Mouse (Mus musculus): ENCODE results near the gene Sik3. TPM values are rescaled to one million over a fixed set of nuclear protein-coding genes. Genes with fewer than 3 reads are reported as not detected.

Sik3 gene
- polyA plus RNA-seq, 2 experiments: 13.7 to 23.9 TPM

DNA sequence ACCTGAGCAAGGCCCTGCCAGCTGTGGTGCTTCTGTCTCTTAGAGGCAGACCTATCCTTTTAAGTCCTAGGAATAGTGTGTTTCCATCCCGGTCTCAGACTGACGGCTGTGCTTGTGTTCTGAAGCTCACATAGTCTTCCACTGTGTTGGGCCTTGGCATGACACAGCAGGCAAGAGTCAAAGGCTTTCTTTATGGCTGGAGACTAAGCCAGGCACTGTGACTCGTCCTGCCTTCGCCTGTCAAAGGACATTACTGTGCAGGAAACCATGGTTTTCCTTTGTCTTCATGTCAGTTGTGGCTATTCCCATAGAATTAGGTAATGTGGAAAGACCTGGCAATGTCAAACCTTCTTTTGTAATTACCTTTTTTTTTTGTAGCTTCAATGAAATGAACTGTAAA lies 144.1 kb downstream of the Sik3 start:
- Histone ChIP-seq H3K9ac (ENCODE audit: low read depth, low read length, severe bottlenecking) (no peak overlapping the region), H3K27me3 (ENCODE audit: control insufficient read depth, insufficient read depth, low read length) (no peaks in the 10 kb centered on the region), H3K9me3 (ENCODE audit: control insufficient read depth, low read length) (no peaks in the 10 kb centered on the region), H3K4me1 (ENCODE audit: control insufficient read depth, insufficient read depth, low read length) (peaks cover 4% of the 10 kb centered on the region), H3K36me3 (ENCODE audit: control insufficient read depth, insufficient read depth, low read length) (no peaks in the 10 kb centered on the region), H3K4me2 (replicated peaks; ENCODE audit: low read depth, low read length, severe bottlenecking) (no peak overlapping the region), H3K4me3 (replicated peaks; ENCODE audit: low read length) (no peak overlapping the region), H3K27ac (replicated peaks; ENCODE audit: low read depth, low read length) (no peak overlapping the region)
- no peak for TF ChIP-seq POLR2A (IDR thresholded peaks at IDR 0.05; ENCODE audit: borderline replicate concordance, extremely low read depth, insufficient read depth, insufficient read length)
- ATAC-seq (ENCODE audit: low FRiP score, low read depth) (no peak), DNase-seq (ENCODE audit: low spot score) (no peak)
- 74% methylated on average over 4 of the region's 4 CpGs for WGBS

DNA sequence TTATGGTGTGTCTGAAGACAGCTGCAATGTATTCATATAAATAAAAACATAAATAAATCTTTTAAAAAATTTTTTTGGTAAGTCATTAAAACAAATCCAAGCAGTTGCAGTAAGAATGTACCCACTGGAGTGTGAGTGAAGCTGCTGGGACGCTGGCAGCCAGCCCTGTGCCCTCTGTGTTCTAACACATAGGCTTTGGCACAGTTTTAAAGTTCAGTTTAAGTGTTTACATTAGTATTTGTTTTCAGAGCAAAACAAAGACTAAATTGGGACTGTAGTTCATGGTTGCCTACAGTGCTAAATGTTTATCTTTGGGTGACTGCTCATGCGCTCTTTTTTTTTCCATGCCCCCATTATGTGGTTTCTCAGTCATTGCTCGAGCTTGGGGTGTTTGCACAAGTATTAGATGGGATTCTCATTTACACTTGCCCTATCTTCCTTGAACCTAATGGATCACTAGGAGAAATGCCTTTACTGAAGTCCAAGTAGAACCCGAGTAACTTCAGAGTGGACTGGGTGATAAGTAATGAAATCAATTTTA lies 145.7 kb downstream of the Sik3 start:
- no peaks in the 10 kb centered on the region for H3K27me3 ChIP-seq (ENCODE audit: control insufficient read depth, insufficient read depth, low read length)
- no peak for DNase-seq (ENCODE audit: low spot score)
- peaks cover 4% of the 10 kb centered on the region; the same call in 1 of the 2 replicates for H3K4me1 ChIP-seq (ENCODE audit: control insufficient read depth, insufficient read depth, low read length)

GRCm38 (mm10) chr9:46163430-46163829 lies 150.8 kb downstream of the Sik3 start:
- Histone ChIP-seq H3K4me3 (replicated peaks; ENCODE audit: low read length) (no peak overlapping the region), H3K27ac (replicated peaks; ENCODE audit: low read depth, low read length) (0 out of 2 replicates have a peak overlapping the region, but pooled peaks have one; percentile 56), H3K36me3 (ENCODE audit: control insufficient read depth, insufficient read depth, low read length) (no peaks in the 10 kb centered on the region), H3K9ac (ENCODE audit: low read depth, low read length, severe bottlenecking) (no peak overlapping the region), H3K4me2 (replicated peaks; ENCODE audit: low read depth, low read length, severe bottlenecking) (no peak overlapping the region), H3K27me3 (ENCODE audit: control insufficient read depth, insufficient read depth, low read length) (no peaks in the 10 kb centered on the region), H3K9me3 (ENCODE audit: control insufficient read depth, low read length) (no peaks in the 10 kb centered on the region), H3K4me1 (ENCODE audit: control insufficient read depth, insufficient read depth, low read length) (peaks cover 4% of the 10 kb centered on the region; the same call in 1 of the 2 replicates)
- 67% methylated on average over 8 of the region's 8 CpGs for WGBS
- no peak for ATAC-seq (ENCODE audit: low FRiP score, low read depth)
- TF ChIP-seq POLR2A (IDR thresholded peaks at IDR 0.05; ENCODE audit: borderline replicate concordance, extremely low read depth, insufficient read depth, insufficient read length): no peak
- DNase-seq (ENCODE audit: low spot score): no peak

More for the DNA sequence above, 145.7 kb downstream of the Sik3 start:
- no peak overlapping the region for H3K4me3 ChIP-seq (replicated peaks; ENCODE audit: low read length)
- H3K4me2 ChIP-seq (replicated peaks; ENCODE audit: low read depth, low read length, severe bottlenecking): no peak overlapping the region
- no peak for TF ChIP-seq POLR2A (IDR thresholded peaks at IDR 0.05; ENCODE audit: borderline replicate concordance, extremely low read depth, insufficient read depth, insufficient read length)
- no peak for ATAC-seq (ENCODE audit: low FRiP score, low read depth)
- H3K27ac ChIP-seq (replicated peaks; ENCODE audit: low read depth, low read length): no peak overlapping the region
- no peaks in the 10 kb centered on the region for H3K36me3 ChIP-seq (ENCODE audit: control insufficient read depth, insufficient read depth, low read length)
- no peaks in the 10 kb centered on the region for H3K9me3 ChIP-seq (ENCODE audit: control insufficient read depth, low read length)
- WGBS: 92% methylated on average over 4 of the region's 4 CpGs
- H3K9ac ChIP-seq (ENCODE audit: low read depth, low read length, severe bottlenecking): no peak overlapping the region

DNA sequence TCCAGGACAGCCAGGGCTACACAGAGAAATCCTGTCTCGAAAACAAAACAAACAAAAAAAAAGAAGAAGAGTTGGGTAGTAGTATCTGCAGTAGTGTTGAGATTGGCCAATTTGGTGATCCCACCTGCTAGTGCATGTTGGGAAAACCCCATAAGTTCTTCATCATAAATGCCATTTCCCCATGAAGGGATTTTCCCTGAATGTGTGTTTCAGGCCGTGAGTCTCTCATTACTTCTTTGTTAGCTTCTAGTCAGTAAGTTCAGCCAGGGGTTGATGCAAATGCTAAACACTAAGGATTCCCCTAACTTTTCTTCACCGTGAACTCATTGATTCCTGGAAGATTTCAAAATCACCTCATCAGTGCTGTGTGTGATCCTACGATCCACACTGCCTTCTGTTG lies 156.2 kb downstream of the Sik3 start:
- WGBS: 64% methylated on average over 4 of the region's 4 CpGs
- no peak for ATAC-seq (ENCODE audit: low FRiP score, low read depth)
- TF ChIP-seq POLR2A (IDR thresholded peaks at IDR 0.05; ENCODE audit: borderline replicate concordance, extremely low read depth, insufficient read depth, insufficient read length): no peak
- H3K27me3 ChIP-seq (ENCODE audit: control insufficient read depth, insufficient read depth, low read length): no peaks in the 10 kb centered on the region
- no peak overlapping the region for H3K4me3 ChIP-seq (replicated peaks; ENCODE audit: low read length)
- H3K36me3 ChIP-seq (ENCODE audit: control insufficient read depth, insufficient read depth, low read length): no peaks in the 10 kb centered on the region
- 0 out of 2 replicates have a peak, but pooled peaks cover 6% of the 10 kb centered on the region for H3K4me1 ChIP-seq (ENCODE audit: control insufficient read depth, insufficient read depth, low read length)
- H3K4me2 ChIP-seq (replicated peaks; ENCODE audit: low read depth, low read length, severe bottlenecking): no peak overlapping the region
- no peak overlapping the region for H3K9ac ChIP-seq (ENCODE audit: low read depth, low read length, severe bottlenecking)
- no peak overlapping the region for H3K27ac ChIP-seq (replicated peaks; ENCODE audit: low read depth, low read length)
- no peaks in the 10 kb centered on the region for H3K9me3 ChIP-seq (ENCODE audit: control insufficient read depth, low read length)
- DNase-seq (ENCODE audit: low spot score): no peak

DNA sequence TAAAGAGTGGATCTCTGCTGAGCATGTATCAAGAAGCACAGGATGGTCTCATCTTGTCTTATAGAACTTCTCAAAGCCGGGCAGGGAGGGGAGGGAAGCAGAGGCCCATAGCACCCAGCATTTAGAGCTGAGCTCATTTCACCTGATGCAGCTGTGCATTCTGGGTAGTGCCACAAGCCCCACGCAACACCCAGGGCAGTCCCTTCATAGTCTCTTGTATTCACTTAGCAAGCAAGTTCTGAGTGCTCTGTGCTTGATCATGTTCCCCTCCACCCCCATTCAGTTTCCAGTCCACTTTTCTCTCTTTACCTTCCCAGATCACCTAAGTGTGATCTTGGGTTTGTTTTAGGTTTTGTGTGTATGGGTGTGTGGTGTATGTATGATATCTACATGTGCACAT lies 159.6 kb downstream of the Sik3 start:
- no peak for TF ChIP-seq POLR2A (IDR thresholded peaks at IDR 0.05; ENCODE audit: borderline replicate concordance, extremely low read depth, insufficient read depth, insufficient read length)
- H3K9me3 ChIP-seq (ENCODE audit: control insufficient read depth, low read length): no peaks in the 10 kb centered on the region
- H3K4me1 ChIP-seq (ENCODE audit: control insufficient read depth, insufficient read depth, low read length): peaks cover 15% of the 10 kb centered on the region; the same call in 1 of the 2 replicates
- no peaks in the 10 kb centered on the region for H3K27me3 ChIP-seq (ENCODE audit: control insufficient read depth, insufficient read depth, low read length)
- no peak overlapping the region for H3K4me2 ChIP-seq (replicated peaks; ENCODE audit: low read depth, low read length, severe bottlenecking)
- WGBS: 100% methylated on average over 2 of the region's 2 CpGs
- ATAC-seq (ENCODE audit: low FRiP score, low read depth) (no peak), DNase-seq (ENCODE audit: low spot score) (no peak)
- H3K36me3 ChIP-seq (ENCODE audit: control insufficient read depth, insufficient read depth, low read length): no peaks in the 10 kb centered on the region
- no peak overlapping the region for H3K4me3 ChIP-seq (replicated peaks; ENCODE audit: low read length)
- no peak overlapping the region for H3K9ac ChIP-seq (ENCODE audit: low read depth, low read length, severe bottlenecking)
- H3K27ac ChIP-seq (replicated peaks; ENCODE audit: low read depth, low read length): no peak overlapping the region
